Mouse (Mus musculus): ENCODE results near the gene Utrn. TPM values are rescaled to one million over a fixed set of nuclear protein-coding genes. Genes with fewer than 3 reads are reported as not detected.

The Utrn gene
- polyA plus RNA-seq, 1 experiment = 42.7 TPM

DNA sequence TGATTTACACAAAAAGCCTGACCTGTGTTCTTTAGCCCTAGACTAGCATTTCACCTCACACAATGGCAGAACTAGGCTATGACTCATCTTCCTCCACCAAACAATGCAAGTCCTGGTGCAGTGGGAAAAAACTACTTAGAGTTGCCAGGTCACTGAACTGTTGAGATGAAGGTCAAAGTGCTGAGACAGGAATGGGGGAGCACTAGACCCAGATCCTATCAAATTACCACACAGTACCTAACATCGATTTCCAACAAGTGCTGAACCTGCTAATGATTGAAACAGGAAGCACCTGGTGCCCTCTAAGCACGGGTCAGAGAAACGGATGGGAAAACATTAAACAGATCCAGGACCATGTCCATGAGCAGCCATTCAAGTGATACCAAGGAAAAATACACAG, 59.5 kb downstream of the Utrn start:
- Histone ChIP-seq H3K4me3 (ENCODE audit: insufficient read depth, low read depth, low read length) (no peak overlapping the region), H3K4me1 (ENCODE audit: control insufficient read depth, insufficient read depth, insufficient read length, low read length) (peaks cover 43% of the 10 kb centered on the region), H3K27ac (replicated peaks; ENCODE audit: low read depth, low read length) (0 out of 2 replicates have a peak overlapping the region, but pooled peaks have one; percentile 6)

DNA sequence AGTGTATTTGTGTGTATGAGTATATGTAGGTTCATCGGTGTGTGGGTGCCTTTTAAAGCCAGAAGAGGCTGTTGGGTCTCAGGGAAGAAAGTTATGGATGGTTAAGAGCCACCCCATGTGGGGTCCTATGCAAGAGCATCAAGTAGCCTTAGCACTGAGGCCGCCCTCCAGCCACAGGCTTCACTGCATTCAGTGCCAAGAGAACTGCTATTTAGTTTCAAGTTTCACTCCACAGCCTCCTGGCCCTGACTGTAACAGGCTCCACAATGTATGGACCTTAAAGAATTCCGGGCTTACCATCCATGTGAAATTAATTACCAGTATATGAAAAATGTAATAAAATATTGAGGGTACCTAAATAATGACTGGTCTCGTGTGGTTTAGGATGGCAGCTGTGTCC, 60.7 kb downstream of the Utrn start:
- Histone ChIP-seq H3K27ac (replicated peaks; ENCODE audit: low read depth, low read length) (peak overlapping the region; percentile 19; the same call in 1 of the 2 replicates), H3K4me1 (ENCODE audit: control insufficient read depth, insufficient read depth, insufficient read length, low read length) (peaks cover 41% of the 10 kb centered on the region), H3K4me3 (ENCODE audit: insufficient read depth, low read depth, low read length) (no peak overlapping the region)

GRCm38 (mm10) chr10:12807706-12808105, 61.5 kb downstream of the Utrn start:
- Histone ChIP-seq H3K27ac (replicated peaks; ENCODE audit: low read depth, low read length) (0 out of 2 replicates have a peak overlapping the region, but pooled peaks have one; percentile 3), H3K4me3 (ENCODE audit: insufficient read depth, low read depth, low read length) (no peak overlapping the region), H3K4me1 (ENCODE audit: control insufficient read depth, insufficient read depth, insufficient read length, low read length) (peaks cover 41% of the 10 kb centered on the region)

DNA sequence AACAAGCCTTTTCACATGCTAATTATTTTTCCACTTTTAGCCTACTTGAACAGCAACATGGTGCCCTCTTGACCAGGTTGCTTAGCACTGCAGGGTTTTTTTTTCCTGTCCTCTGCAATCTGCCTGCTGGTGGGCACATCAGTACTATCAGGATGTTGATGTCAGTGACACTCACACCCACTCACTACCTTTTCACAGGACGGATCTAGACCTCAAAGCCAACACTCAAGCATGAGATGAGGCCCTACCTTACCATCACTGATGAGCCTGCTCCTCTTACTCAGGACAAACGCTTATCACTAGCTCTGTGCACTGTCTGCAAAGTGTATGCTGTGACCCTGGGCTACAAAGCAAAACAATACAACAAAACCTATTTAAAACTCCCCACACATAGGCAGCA, 63.3 kb downstream of the Utrn start:
- H3K4me3 ChIP-seq (ENCODE audit: insufficient read depth, low read depth, low read length) = no peak overlapping the region
- peaks cover 39% of the 10 kb centered on the region for H3K4me1 ChIP-seq (ENCODE audit: control insufficient read depth, insufficient read depth, insufficient read length, low read length)
- no peak overlapping the region for H3K27ac ChIP-seq (replicated peaks; ENCODE audit: low read depth, low read length)

- H3K4me1 ChIP-seq (ENCODE audit: control insufficient read depth, insufficient read depth, insufficient read length, low read length) = peaks cover 35% of the 10 kb centered on the region
- H3K27ac ChIP-seq (replicated peaks; ENCODE audit: low read depth, low read length) = 0 out of 2 replicates have a peak overlapping the region, but pooled peaks have one; percentile 1
- no peak overlapping the region for H3K4me3 ChIP-seq (ENCODE audit: insufficient read depth, low read depth, low read length)
Measured at GRCm38 (mm10) chr10:12803939-12804338, 65.2 kb downstream of the Utrn start.

GRCm38 (mm10) chr10:12799416-12799815, 69.7 kb downstream of the Utrn start:
- Histone ChIP-seq H3K4me1 (ENCODE audit: control insufficient read depth, insufficient read depth, insufficient read length, low read length) (peaks cover 26% of the 10 kb centered on the region), H3K27ac (replicated peaks; ENCODE audit: low read depth, low read length) (0 out of 2 replicates have a peak overlapping the region, but pooled peaks have one; percentile 36), H3K4me3 (ENCODE audit: insufficient read depth, low read depth, low read length) (no peak overlapping the region)

DNA sequence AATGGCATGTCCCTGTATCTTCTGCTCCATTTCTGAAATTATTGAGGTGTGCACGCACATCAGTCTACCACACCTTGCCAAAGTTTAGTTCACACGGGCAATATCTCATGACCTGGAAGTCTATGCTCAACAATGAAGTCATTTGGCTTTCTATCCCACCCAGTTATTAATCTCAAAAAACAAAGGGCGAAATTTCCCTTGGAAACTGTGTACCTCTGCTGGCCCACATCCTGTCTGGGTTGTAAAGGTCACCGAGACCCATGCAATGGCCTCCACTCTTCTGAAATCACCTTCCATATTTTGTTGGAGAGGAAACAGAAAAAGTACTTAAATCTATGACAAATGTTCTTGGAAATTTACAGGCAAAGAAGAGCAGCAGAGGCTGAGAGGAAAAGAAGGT, 70.9 kb downstream of the Utrn start:
- H3K27ac ChIP-seq (replicated peaks; ENCODE audit: low read depth, low read length) = no peak overlapping the region
- H3K4me1 ChIP-seq (ENCODE audit: control insufficient read depth, insufficient read depth, insufficient read length, low read length) = peaks cover 26% of the 10 kb centered on the region
- no peak overlapping the region for H3K4me3 ChIP-seq (ENCODE audit: insufficient read depth, low read depth, low read length)

GRCm38 (mm10) chr10:12796510-12796840, 72.7 kb downstream of the Utrn start:
- Histone ChIP-seq H3K4me3 (ENCODE audit: insufficient read depth, low read depth, low read length) (no peak overlapping the region), H3K4me1 (ENCODE audit: control insufficient read depth, insufficient read depth, insufficient read length, low read length) (peaks cover 22% of the 10 kb centered on the region), H3K27ac (replicated peaks; ENCODE audit: low read depth, low read length) (no peak overlapping the region)

GRCm38 (mm10) chr10:12795796-12796509, 73.2 kb downstream of the Utrn start:
- no peak overlapping the region for H3K27ac ChIP-seq (replicated peaks; ENCODE audit: low read depth, low read length)
- H3K4me3 ChIP-seq (ENCODE audit: insufficient read depth, low read depth, low read length) = no peak overlapping the region
- peaks cover 27% of the 10 kb centered on the region for H3K4me1 ChIP-seq (ENCODE audit: control insufficient read depth, insufficient read depth, insufficient read length, low read length)

DNA sequence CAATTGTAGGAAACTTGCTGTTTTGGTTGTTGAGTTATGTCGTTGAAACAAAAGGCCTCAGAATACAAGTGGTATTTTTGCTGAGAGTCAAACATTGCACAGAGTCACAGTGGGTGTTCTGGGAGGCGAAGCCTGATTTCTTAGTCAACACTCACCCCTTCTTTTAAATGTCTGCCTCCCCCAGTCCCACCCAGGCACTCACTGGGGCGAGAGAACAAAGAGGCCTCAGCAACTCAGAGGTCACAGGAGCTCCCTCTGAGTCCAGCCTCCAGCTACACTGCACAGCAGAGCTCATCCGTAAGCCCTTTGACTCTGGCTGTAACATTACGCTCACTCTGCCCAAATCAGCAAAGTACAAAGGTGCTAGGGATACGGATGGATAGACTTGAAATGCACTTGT, 77.1 kb downstream of the Utrn start:
- Histone ChIP-seq H3K27ac (replicated peaks; ENCODE audit: low read depth, low read length) (no peak overlapping the region), H3K4me1 (ENCODE audit: control insufficient read depth, insufficient read depth, insufficient read length, low read length) (peaks cover 24% of the 10 kb centered on the region), H3K4me3 (ENCODE audit: insufficient read depth, low read depth, low read length) (no peak overlapping the region)

DNA sequence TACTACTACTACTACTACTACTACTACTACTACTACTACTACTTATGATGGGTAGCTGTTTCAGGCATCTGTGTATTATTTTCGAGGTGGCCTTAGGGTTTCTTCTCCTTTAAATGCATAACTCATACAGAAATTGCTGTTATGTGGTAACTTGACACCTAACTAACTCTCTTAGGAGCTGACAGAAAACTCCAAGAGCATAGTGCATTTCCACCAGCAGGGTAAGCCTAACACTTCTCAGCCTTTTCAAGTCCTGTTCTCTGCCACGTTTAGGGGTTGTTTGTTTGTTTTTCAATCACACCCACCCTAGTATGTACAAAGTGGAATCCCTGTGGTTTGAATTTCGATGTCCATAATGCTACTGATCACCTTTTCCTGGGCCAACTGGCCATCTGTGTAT, 78.3 kb downstream of the Utrn start:
- Histone ChIP-seq H3K4me3 (ENCODE audit: insufficient read depth, low read depth, low read length) (no peak overlapping the region), H3K4me1 (ENCODE audit: control insufficient read depth, insufficient read depth, insufficient read length, low read length) (peaks cover 15% of the 10 kb centered on the region), H3K27ac (replicated peaks; ENCODE audit: low read depth, low read length) (no peak overlapping the region)

DNA sequence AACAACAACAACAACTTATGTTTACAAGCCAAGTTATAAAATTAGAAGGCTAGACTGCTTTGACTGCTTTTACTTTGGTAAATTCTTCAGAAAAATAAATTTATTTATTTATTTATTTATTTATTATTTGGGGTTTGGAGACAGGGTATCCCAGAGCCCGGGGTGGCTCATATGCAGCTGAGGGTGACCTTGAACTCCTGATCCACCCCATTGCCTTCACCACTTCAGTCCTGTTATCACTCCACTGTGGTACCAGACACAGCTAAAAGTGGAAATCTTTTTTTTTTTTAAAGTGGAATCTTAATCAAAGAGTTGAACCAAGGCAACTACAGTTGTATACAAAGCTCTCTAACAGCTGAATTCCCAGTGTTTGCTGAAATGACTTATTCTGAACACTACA, 80.6 kb downstream of the Utrn start:
- Histone ChIP-seq H3K4me1 (ENCODE audit: control insufficient read depth, insufficient read depth, insufficient read length, low read length) (peaks cover 15% of the 10 kb centered on the region), H3K27ac (replicated peaks; ENCODE audit: low read depth, low read length) (no peak overlapping the region), H3K4me3 (ENCODE audit: insufficient read depth, low read depth, low read length) (no peak overlapping the region)

- Histone ChIP-seq H3K4me1 (ENCODE audit: control insufficient read depth, insufficient read depth, insufficient read length, low read length) (peaks cover 15% of the 10 kb centered on the region), H3K27ac (replicated peaks; ENCODE audit: low read depth, low read length) (0 out of 2 replicates have a peak overlapping the region, but pooled peaks have one; percentile 38), H3K4me3 (ENCODE audit: insufficient read depth, low read depth, low read length) (no peak overlapping the region)
Measured at GRCm38 (mm10) chr10:12787965-12788364, 81.2 kb downstream of the Utrn start.

DNA sequence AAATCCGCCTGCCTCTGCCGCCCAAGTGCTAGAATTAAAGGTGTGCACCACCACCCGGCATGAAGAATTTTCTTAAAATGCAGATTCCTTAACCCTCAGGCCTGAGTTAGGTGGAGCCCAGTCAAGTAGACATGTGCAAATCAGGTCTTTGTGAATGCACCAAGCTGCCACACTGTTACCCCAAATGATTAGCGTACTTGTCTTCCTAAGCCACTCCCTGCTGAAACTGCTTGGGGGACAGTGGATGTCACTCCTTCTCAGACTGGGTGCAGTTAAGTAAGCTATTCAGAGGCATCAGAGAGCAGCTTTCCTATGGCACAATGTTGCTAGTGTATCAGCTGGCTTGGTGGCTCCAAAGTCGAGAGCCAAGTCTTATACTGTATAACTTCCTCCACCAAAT, 83.9 kb downstream of the Utrn start:
- no peak overlapping the region for H3K27ac ChIP-seq (replicated peaks; ENCODE audit: low read depth, low read length)
- H3K4me3 ChIP-seq (ENCODE audit: insufficient read depth, low read depth, low read length) = no peak overlapping the region
- H3K4me1 ChIP-seq (ENCODE audit: control insufficient read depth, insufficient read depth, insufficient read length, low read length) = peaks cover 9% of the 10 kb centered on the region

DNA sequence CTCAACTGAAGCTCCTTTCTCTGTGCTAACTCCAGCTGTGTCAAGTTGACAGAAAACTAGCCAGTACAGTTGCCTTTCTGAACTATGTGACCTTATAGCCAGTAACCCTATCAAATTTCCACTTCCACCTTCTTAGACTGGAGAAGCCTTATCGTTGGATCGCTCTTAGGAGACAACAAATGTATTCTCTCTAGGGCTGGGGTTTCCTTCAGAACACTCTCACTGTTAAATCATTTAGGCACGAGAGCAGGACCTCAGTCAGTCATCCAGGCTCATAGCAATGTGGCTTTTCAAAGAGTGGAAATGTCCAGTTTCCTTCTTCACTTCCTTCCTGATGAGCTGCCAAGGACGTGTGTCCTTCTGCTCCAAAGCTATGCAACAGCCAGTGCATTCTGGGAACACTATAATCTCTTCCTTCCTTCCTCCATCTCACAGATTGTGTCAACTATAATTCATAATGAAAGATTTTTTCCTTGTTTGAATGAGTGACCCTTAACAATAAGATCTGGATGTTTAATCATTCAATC, 87.7 kb downstream of the Utrn start:
- H3K27ac ChIP-seq (replicated peaks; ENCODE audit: low read depth, low read length) = peak overlapping the region; percentile 78
- H3K4me3 ChIP-seq (ENCODE audit: insufficient read depth, low read depth, low read length) = no peak overlapping the region
- H3K4me1 ChIP-seq (ENCODE audit: control insufficient read depth, insufficient read depth, insufficient read length, low read length) = 0 out of 2 replicates have a peak, but pooled peaks cover 2% of the 10 kb centered on the region

GRCm38 (mm10) chr10:12773178-12773577, 96.0 kb downstream of the Utrn start:
- Histone ChIP-seq H3K4me1 (ENCODE audit: control insufficient read depth, insufficient read depth, insufficient read length, low read length) (peaks cover 6% of the 10 kb centered on the region), H3K4me3 (ENCODE audit: insufficient read depth, low read depth, low read length) (no peak overlapping the region), H3K27ac (replicated peaks; ENCODE audit: low read depth, low read length) (no peak overlapping the region)
